Mouse (Mus musculus): ENCODE measurements around the gene Tnfsf4.

Gene Tnfsf4

GRCm38 (mm10) chr1:161452250-161452649, 57.0 kb downstream of the Tnfsf4 start:
- in situ Hi-C loops (cut with MboI): no loop called here

GRCm38 (mm10) chr1:161463388-161464085, 68.3 kb downstream of the Tnfsf4 start:
- in situ Hi-C loops (cut with MboI): no loop called here
